Mouse (Mus musculus) Patski (cell line): Measurements from ENCODE around the gene Gm8122. TPM values are rescaled to one million over a fixed set of nuclear protein-coding genes. Genes with fewer than 3 reads are reported as not detected.
"Not testable (repeated sequence)": the region's sequence is repeated elsewhere in the genome, so short reads cannot be mapped to it uniquely, and the experiment has no call there.

ENCODE experiments used
- ATAC-seq: fragments of 100-300 bp; one replicate; pipeline ENCODE4 v1.8.0; 2021
- CTCF ChIA-PET: fragments of 350-600 bp; sonication (Branson Sonifier 250); formaldehyde crosslinking; loops from one replicate; lab custom pipeline; 2022; ENCODE audit warnings: inconsistent platforms; lab: Charles Lee
- POLR2A ChIA-PET: fragments of 350-600 bp; sonication (Branson Sonifier 250); formaldehyde crosslinking; loops from one replicate; lab custom pipeline; 2022; ENCODE audit warnings: antibody characterized with exemption, inconsistent platforms; lab: Charles Lee
- DNase-seq: peaks from one replicate; pipeline ENCODE4 v3.0.0-alpha.2; 2011; ENCODE audit warnings: low read depth, low spot score
- H3K27me3 ChIP-seq: fragments of 371-371 bp; one replicate; pipeline ENCODE4 v1.5.1; 2021
- CTCF ChIP-seq: fragments of 100-300 bp; IDR thresholded peaks from one replicate; pipeline ENCODE4 v1.5.1; 2021
- in situ Hi-C: fragments of 300-500 bp; cut with MboI; formaldehyde crosslinking; loops from 3 replicates; pipeline ENCODE4 v1.11.1; 2018; ENCODE audit warnings: low pct_unique_long_range_greater_than_20kb, mixed read lengths
- polyA plus RNA-seq: library from polyadenylated mRNA; unstranded; gene quantifications from one replicate; pipeline ENCODE4 v1.2.3, GENCODE M21; 2021

Gene Gm8122
- polyA plus RNA-seq, 1 experiment from 2014 or later: not detected

DNA sequence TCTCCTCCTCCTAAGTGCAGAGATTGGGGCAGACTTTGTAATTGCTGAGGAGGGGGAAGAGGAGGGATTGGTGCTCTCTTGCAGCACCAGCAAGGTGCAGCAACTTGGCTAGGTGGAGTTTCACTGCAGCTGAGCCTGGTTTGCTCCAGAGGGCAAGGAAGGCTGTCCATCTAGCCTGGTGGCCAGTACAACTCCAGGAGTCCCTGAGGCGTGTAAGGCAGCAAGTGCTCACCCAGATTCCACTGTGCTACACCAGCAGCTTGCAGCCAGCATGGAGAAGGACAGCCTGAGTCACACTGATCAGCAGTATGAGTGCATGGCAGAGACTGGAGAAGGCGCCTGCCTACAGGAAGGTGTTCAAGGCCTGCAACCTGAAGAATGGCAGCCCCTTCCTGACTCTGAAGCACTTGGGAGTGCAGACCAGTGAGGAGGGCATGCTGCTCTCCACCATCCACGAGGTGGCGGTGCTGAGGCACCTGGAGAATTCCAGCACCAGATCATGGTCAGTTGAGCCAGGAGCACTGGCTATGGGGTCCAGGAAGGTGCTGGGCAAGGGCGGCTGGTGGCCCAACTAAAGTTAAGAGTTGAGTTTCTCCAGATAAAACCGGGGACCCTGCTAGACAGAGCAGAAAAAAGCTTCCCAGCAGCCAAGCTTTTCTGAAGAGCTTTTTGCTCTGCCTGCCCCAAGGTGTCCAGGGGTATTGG, 15.6 kb upstream of the Gm8122 start:
- in situ Hi-C loops, CTCF ChIA-PET, POLR2A ChIA-PET, H3K27me3 ChIP-seq: not testable (repeated sequence)
- DNase-seq (peak; percentile 1), ATAC-seq (peak; percentile 90)
- TF ChIP-seq CTCF: peak; percentile 65

DNA sequence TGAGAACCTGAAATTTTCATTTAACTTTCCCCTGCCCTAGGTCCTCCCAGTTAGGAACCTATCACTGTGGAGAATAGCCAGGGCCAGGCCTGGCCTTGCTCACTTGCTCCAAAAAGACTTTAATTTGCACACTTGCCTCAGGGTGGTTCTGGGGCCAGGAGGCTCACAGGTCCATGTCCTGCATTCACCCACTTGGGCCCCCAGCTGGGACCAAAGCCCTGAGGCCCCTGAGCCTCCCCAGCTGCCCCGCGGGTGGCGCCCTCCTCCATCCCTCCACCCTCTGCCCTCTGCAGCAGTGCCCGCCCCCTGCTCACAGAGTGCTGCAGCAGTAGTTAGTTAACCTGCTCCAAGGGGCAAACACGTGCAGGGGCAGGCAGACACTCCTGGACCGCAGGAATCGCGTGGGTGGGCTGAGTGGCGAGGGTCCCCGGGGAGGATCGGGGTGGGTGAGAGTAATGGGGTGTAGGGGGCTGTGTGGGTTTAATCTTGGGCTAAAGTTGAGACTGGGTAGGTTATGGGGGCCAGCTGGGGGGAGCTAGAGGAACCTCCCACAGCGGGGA, 14.6 kb upstream of the Gm8122 start:
- in situ Hi-C loops, CTCF ChIA-PET, ATAC-seq, POLR2A ChIA-PET, DNase-seq, H3K27me3 ChIP-seq: not testable (repeated sequence)

DNA sequence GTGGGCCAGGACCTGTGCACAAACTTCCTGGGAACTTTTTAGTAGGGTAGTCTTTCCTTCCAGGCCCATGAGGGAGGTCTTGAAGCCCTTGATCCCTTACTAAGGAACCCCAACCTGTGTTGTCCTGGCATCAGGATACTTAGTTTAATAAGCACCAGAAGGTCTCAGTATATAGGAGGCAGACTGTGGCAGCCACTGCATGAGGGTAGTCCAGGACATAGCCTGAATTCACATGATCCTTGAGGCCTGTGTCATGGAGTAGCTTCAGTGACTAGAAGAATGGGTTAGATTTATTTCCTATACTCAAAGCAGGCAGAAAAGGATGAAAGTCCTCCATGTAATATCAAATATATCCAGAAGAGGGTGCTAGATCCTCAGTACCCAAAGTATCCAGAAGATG, 2.7 kb upstream of the Gm8122 start:
- H3K27me3 ChIP-seq, DNase-seq, in situ Hi-C loops, CTCF ChIA-PET, POLR2A ChIA-PET, ATAC-seq: not testable (repeated sequence)
- peak; percentile 59 for TF ChIP-seq CTCF

Other genes starting within 250 kb of the Gm8122 start
- gene Gm8082, start 241.7 kb downstream of the Gm8122 start, polyA plus RNA-seq: not detected
- not detected for gene Gm10376, start 219.7 kb downstream of the Gm8122 start, polyA plus RNA-seq
- not detected for gene Gm8094, start 158.7 kb downstream of the Gm8122 start, polyA plus RNA-seq
- gene Gm8104, start 134.7 kb downstream of the Gm8122 start, polyA plus RNA-seq: not detected
- gene Gm7233, start 55.4 kb downstream of the Gm8122 start, polyA plus RNA-seq: not detected
- gene Gm8126, start 23.3 kb upstream of the Gm8122 start, polyA plus RNA-seq: 1.9 TPM
- 1.6 TPM for gene Gm9732, start 39.7 kb upstream of the Gm8122 start, polyA plus RNA-seq
- gene Gm8127, start 58.5 kb upstream of the Gm8122 start, polyA plus RNA-seq: not detected
- gene 1700001F09Rik, start 112.5 kb upstream of the Gm8122 start, polyA plus RNA-seq: 0.39 TPM
- 0.08 TPM for gene Gm8138, start 181.0 kb upstream of the Gm8122 start, polyA plus RNA-seq